Mouse (Mus musculus): Measurements from ENCODE around the gene Lig1. TPM values are rescaled to one million over a fixed set of nuclear protein-coding genes. Genes with fewer than 3 reads are reported as not detected.

Gene Lig1
- polyA plus RNA-seq, 1 experiment from 2014 or later: 189 TPM

- Histone ChIP-seq H3K27me3 (ENCODE audit: poor library complexity, severe bottlenecking) (no peaks in the 10 kb centered on the region), H3K36me3 (replicated peaks) (peaks cover 38% of the 10 kb centered on the region), H3K9me3 (no peaks in the 10 kb centered on the region), H3K4me1 (no peaks in the 10 kb centered on the region), H3K27ac (no peak within 1 kb of the TSS), H3K4me3 (no peak within 1 kb of the TSS)
- no peak for DNase-seq (ENCODE audit: extremely low spot score, low spot score)
- WGBS: 92% methylated on average over 2 of the region's 2 CpGs
Measured at GRCm38 (mm10) chr7:13324316-13324715, 47.2 kb downstream of the Lig1 start, which contains the start of gene Pla2g4c. TSS of gene Pla2g4c (plus strand) at chr7:13324655.

- no peak for DNase-seq (ENCODE audit: extremely low spot score, low spot score)
- Histone ChIP-seq H3K4me3 (no peak overlapping the region), H3K27ac (no peak overlapping the region), H3K36me3 (replicated peaks) (peaks cover 54% of the 10 kb centered on the region), H3K27me3 (ENCODE audit: poor library complexity, severe bottlenecking) (no peaks in the 10 kb centered on the region), H3K9me3 (no peaks in the 10 kb centered on the region), H3K4me1 (no peaks in the 10 kb centered on the region)
- WGBS: 94% methylated on average over 2 of the region's 2 CpGs
Measured at GRCm38 (mm10) chr7:13330575-13330974, 53.5 kb downstream of the Lig1 start.

- Histone ChIP-seq H3K27ac (no peak overlapping the region), H3K9me3 (peaks cover 22% of the 10 kb centered on the region), H3K4me1 (no peaks in the 10 kb centered on the region), H3K4me3 (no peak overlapping the region), H3K36me3 (replicated peaks) (peaks cover 85% of the 10 kb centered on the region), H3K27me3 (ENCODE audit: poor library complexity, severe bottlenecking) (no peaks in the 10 kb centered on the region)
- no peak for DNase-seq (ENCODE audit: extremely low spot score, low spot score)
Measured at GRCm38 (mm10) chr7:13355943-13356342, 78.9 kb downstream of the Lig1 start.

Other genes starting within 250 kb of the Lig1 start
- gene Chmp2a, start 242.5 kb upstream of the Lig1 start, polyA plus RNA-seq (2016; fragmentation: Nextera tagmentation; extraction: Ambion mirVana): 97.3 and 102 TPM in 2 replicates
- 82.9 and 88.7 TPM in 2 replicates for gene Ube2m, start 239.0 kb upstream of the Lig1 start, polyA plus RNA-seq (2016; fragmentation: Nextera tagmentation; extraction: Ambion mirVana)
- gene Mzf1, start 222.5 kb upstream of the Lig1 start, polyA plus RNA-seq (2016; fragmentation: Nextera tagmentation; extraction: Ambion mirVana): 3.9 and 4.3 TPM in 2 replicates
- not detected in 2 replicates for gene Vmn1r85, start 182.1 kb upstream of the Lig1 start, polyA plus RNA-seq (2016; fragmentation: Nextera tagmentation; extraction: Ambion mirVana)
- not detected in 2 replicates for gene Vmn1r86, start 157.4 kb upstream of the Lig1 start, polyA plus RNA-seq (2016; fragmentation: Nextera tagmentation; extraction: Ambion mirVana)
- not detected in 2 replicates for gene Vmn1r87, start 137.1 kb upstream of the Lig1 start, polyA plus RNA-seq (2016; fragmentation: Nextera tagmentation; extraction: Ambion mirVana)
- gene Vmn1r88, start 117.7 kb upstream of the Lig1 start, polyA plus RNA-seq (2016; fragmentation: Nextera tagmentation; extraction: Ambion mirVana): not detected in 2 replicates
- gene Vmn1r89, start 64.3 kb upstream of the Lig1 start, polyA plus RNA-seq (2016; fragmentation: Nextera tagmentation; extraction: Ambion mirVana): not detected in 2 replicates
- gene Zswim9, start 1.4 kb downstream of the Lig1 start, polyA plus RNA-seq (2016; fragmentation: Nextera tagmentation; extraction: Ambion mirVana): 10.3 and 10.8 TPM in 2 replicates
- gene Pla2g4c, start 47.4 kb downstream of the Lig1 start, polyA plus RNA-seq (2016; fragmentation: Nextera tagmentation; extraction: Ambion mirVana): 2.1 and 3.0 TPM in 2 replicates
- gene Cabp5, start 120.8 kb downstream of the Lig1 start, polyA plus RNA-seq (2016; fragmentation: Nextera tagmentation; extraction: Ambion mirVana): 0.11 TPM in 1 of 2 replicates, not detected in the other
- gene Bsph1, start 173.6 kb downstream of the Lig1 start, polyA plus RNA-seq (2016; fragmentation: Nextera tagmentation; extraction: Ambion mirVana): not detected in 2 replicates

Measured in forebrain, embryonic 10.5 days (tissue).